Mouse (Mus musculus): ENCODE data around the gene Chrnb1. TPM values are rescaled to one million over a fixed set of nuclear protein-coding genes. Genes with fewer than 3 reads are reported as not detected.

Gene Chrnb1
- polyA plus RNA-seq, 1 experiment from 2014 or later, result 18.6 TPM

DNA sequence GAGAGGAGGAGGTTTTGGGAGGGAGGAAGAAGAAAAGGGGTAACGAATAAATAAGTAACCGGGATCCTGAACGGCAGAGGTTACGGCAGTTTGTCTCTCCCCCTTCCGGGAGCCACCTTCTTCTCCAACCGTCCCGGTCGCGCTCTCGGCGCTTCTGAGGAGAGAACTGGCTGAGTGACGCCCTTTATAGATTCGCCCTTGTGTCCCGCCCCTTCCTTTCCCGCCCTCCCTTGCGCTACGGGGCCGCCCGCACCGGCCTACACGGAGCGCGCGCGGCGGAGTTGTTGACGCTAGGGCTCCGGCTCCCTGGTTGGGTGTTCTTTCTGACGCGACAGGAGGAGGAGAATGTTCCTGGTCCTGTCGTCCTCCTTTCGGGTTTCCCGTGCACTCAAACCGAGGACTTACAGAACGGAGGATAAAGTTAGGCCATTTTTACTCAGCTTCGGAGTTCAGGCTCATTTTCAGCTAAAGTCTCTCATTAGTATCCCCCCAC is 37.2 kb downstream of the Chrnb1 start, which contains the start of gene Polr2a:
Gene Polr2a, minus strand, starts transcription at position 160 of the 493 bp plus-strand sequence.
- peaks cover 30% of the 10 kb centered on the region for H3K4me1 ChIP-seq (replicated peaks; ENCODE audit: control insufficient read depth, insufficient read depth, low read length)
- peak; percentile 96 for ATAC-seq (ENCODE audit: low read depth)
- H3K36me3 ChIP-seq (ENCODE audit: control insufficient read depth, insufficient read depth, low read length), result no peaks in the 10 kb centered on the region
- no peaks in the 10 kb centered on the region for H3K27me3 ChIP-seq (ENCODE audit: control insufficient read depth, insufficient read depth, low read depth, low read length)
- WGBS, result under 1% methylated on average over 36 of the region's 36 CpGs
- H3K4me2 ChIP-seq (ENCODE audit: low read depth, low read length), result peak within 1 kb of the TSS; percentile 87
- no peaks in the 10 kb centered on the region for H3K9me3 ChIP-seq (ENCODE audit: control insufficient read depth, low read length)
- peak within 1 kb of the TSS; percentile 75 for H3K4me3 ChIP-seq (ENCODE audit: low read length)
- peak within 1 kb of the TSS; percentile 78 for H3K9ac ChIP-seq (ENCODE audit: low read length)
- H3K27ac ChIP-seq (ENCODE audit: low read length), result peak within 1 kb of the TSS; percentile 100

DNA sequence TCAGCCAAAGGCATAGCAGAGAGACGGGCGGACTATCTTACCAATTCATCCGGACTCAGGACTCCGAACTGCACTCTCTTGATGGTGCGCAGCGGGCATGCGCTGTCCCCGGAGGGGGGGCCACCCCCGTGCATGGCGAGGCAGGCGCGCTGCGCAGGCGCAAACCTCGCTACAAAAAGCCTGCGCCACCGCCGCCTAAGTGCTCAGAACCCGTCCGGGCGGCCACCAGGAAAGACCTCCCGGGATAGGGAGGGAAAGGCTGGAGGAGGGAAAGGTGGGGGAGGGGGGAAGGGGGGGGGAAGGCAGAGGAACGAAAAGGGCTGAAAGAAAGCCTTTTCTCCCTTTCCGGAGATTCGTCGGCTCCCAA is 37.7 kb downstream of the Chrnb1 start:
- Histone ChIP-seq H3K4me1 (replicated peaks; ENCODE audit: control insufficient read depth, insufficient read depth, low read length) (peaks cover 30% of the 10 kb centered on the region), H3K36me3 (ENCODE audit: control insufficient read depth, insufficient read depth, low read length) (no peaks in the 10 kb centered on the region), H3K9me3 (ENCODE audit: control insufficient read depth, low read length) (no peaks in the 10 kb centered on the region), H3K4me3 (ENCODE audit: low read length) (peak overlapping the region; percentile 75), H3K27ac (ENCODE audit: low read length) (peak overlapping the region; percentile 100), H3K4me2 (ENCODE audit: low read depth, low read length) (peak overlapping the region; percentile 87), H3K27me3 (ENCODE audit: control insufficient read depth, insufficient read depth, low read depth, low read length) (no peaks in the 10 kb centered on the region), H3K9ac (ENCODE audit: low read length) (peak overlapping the region; percentile 78)
- under 1% methylated on average over 24 of the region's 26 CpGs for WGBS
- ATAC-seq (ENCODE audit: low read depth), result peak; percentile 88

DNA sequence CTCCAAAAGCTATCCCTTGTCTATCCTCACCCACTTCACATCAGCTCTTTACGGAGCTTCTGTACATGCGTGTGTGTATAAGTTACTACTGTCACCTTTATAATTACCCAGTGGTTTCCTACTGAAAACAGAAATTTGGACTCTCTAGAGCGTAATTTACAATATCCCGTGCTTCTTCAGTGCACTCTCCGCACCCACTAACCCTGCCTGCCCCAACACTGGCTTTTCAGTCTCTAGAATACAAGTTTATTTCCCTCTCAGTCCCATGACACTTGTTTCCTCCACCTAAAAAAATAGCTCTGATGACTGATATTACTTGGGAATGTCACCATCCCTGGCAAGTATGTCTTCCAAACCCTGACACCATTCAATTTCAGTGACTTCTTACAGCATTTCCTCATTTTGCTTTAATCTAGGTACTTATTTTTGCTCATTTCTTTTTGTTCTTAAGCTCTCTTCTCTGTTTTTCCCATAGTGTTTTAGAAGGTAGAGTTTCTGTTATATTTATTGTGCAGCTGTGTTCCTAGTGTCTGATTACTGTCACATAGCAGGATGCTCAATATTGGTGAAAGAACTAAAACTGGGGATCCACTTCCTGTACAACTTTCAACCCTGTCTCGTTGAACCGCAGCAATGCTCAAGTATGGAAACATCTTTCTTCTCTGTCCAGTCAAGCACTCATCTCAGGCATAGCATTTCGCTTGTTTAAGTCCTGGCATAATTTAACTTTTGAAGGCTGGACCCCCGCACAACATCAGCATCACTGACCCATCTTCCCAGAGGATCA is 38.2 kb downstream of the Chrnb1 start:
- Histone ChIP-seq H3K4me1 (replicated peaks; ENCODE audit: control insufficient read depth, insufficient read depth, low read length) (peaks cover 30% of the 10 kb centered on the region), H3K36me3 (ENCODE audit: control insufficient read depth, insufficient read depth, low read length) (no peaks in the 10 kb centered on the region), H3K27me3 (ENCODE audit: control insufficient read depth, insufficient read depth, low read depth, low read length) (no peaks in the 10 kb centered on the region), H3K27ac (ENCODE audit: low read length) (peak overlapping the region; percentile 100), H3K9ac (ENCODE audit: low read length) (peak overlapping the region; percentile 78), H3K9me3 (ENCODE audit: control insufficient read depth, low read length) (no peaks in the 10 kb centered on the region), H3K4me2 (ENCODE audit: low read depth, low read length) (peak overlapping the region; percentile 87), H3K4me3 (ENCODE audit: low read length) (peak overlapping the region; percentile 75)
- 34% methylated on average over 9 of the region's 9 CpGs for WGBS
- no peak for ATAC-seq (ENCODE audit: low read depth)

DNA sequence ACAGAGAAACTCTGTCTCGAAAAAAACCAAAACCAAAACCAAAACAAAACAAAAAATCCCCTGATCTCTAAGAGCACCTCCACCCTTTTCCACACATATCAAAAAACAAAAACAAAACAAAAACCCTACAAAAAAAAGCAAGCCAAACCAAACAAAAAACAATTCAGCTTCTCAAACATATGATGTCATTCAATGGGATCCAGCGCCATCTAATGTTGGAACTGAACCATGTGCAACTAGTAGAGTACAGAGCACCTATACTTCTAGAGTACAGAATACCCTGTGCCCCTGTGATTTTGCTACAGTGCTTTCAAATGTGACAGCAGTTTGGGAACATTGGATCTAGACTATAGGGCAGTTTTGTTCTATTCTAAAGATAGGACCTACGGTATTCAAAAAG is 41.0 kb downstream of the Chrnb1 start:
- no peak overlapping the region for H3K9ac ChIP-seq (ENCODE audit: low read length)

DNA sequence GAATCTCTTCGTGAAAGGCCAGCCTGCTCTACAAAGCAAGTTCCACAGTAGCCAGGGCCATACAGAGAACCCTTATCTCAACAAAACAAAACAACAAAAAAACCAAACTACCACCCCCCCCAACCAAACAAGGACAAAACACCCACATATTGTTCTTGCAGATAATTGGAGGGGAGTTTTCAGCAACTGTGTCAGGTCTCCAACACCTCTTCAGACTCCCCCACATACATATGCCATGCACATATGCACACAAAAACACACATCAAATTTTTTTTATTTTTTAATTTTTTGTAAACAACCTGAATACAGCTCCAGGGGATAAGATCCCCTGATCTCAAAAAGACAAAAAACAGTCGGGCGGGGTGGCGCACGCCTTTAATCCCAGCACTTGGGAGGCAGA is 41.5 kb downstream of the Chrnb1 start:
- Histone ChIP-seq H3K36me3 (ENCODE audit: control insufficient read depth, insufficient read depth, low read length) (no peaks in the 10 kb centered on the region), H3K4me3 (ENCODE audit: low read length) (no peak overlapping the region), H3K4me2 (ENCODE audit: low read depth, low read length) (no peak overlapping the region), H3K27ac (ENCODE audit: low read length) (no peak overlapping the region), H3K9ac (ENCODE audit: low read length) (no peak overlapping the region), H3K4me1 (replicated peaks; ENCODE audit: control insufficient read depth, insufficient read depth, low read length) (peaks cover 22% of the 10 kb centered on the region), H3K9me3 (ENCODE audit: control insufficient read depth, low read length) (no peaks in the 10 kb centered on the region), H3K27me3 (ENCODE audit: control insufficient read depth, insufficient read depth, low read depth, low read length) (no peaks in the 10 kb centered on the region)
- 84% methylated on average over 5 of the region's 5 CpGs for WGBS
- ATAC-seq (ENCODE audit: low read depth), result no peak

More for the DNA sequence above, 41.0 kb downstream of the Chrnb1 start:
- no peak for ATAC-seq (ENCODE audit: low read depth)
- WGBS, result 42% methylated on average over 3 of the region's 3 CpGs
- Histone ChIP-seq H3K9me3 (ENCODE audit: control insufficient read depth, low read length) (no peaks in the 10 kb centered on the region), H3K27me3 (ENCODE audit: control insufficient read depth, insufficient read depth, low read depth, low read length) (no peaks in the 10 kb centered on the region), H3K27ac (ENCODE audit: low read length) (no peak overlapping the region), H3K4me2 (ENCODE audit: low read depth, low read length) (no peak overlapping the region), H3K4me3 (ENCODE audit: low read length) (no peak overlapping the region), H3K4me1 (replicated peaks; ENCODE audit: control insufficient read depth, insufficient read depth, low read length) (peaks cover 25% of the 10 kb centered on the region), H3K36me3 (ENCODE audit: control insufficient read depth, insufficient read depth, low read length) (no peaks in the 10 kb centered on the region)

DNA sequence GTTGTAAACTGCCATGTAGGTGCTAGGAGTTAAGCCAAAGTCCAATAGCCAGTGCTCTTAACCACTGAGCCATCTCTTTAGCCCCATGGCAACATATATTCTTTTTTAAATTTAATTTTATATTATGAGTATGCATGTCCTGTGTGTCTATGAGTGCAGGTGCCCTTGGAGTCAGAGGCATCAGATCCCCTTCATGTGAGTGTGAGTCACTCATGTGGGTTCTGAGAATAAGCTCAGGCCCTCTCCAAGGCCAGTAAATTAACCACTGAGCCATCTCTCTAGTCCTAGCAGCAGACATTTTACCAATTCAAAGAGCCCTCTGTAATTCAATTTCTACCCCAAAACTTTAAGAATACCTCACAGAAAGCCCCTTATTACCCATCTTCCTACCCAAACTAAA is 43.1 kb downstream of the Chrnb1 start:
- Histone ChIP-seq H3K27me3 (ENCODE audit: control insufficient read depth, insufficient read depth, low read depth, low read length) (no peaks in the 10 kb centered on the region), H3K4me1 (replicated peaks; ENCODE audit: control insufficient read depth, insufficient read depth, low read length) (peaks cover 22% of the 10 kb centered on the region), H3K4me2 (ENCODE audit: low read depth, low read length) (no peak overlapping the region), H3K9me3 (ENCODE audit: control insufficient read depth, low read length) (no peaks in the 10 kb centered on the region), H3K36me3 (ENCODE audit: control insufficient read depth, insufficient read depth, low read length) (peaks cover 2% of the 10 kb centered on the region), H3K4me3 (ENCODE audit: low read length) (no peak overlapping the region), H3K27ac (ENCODE audit: low read length) (no peak overlapping the region), H3K9ac (ENCODE audit: low read length) (0 out of 2 replicates have a peak overlapping the region, but pooled peaks have one; percentile 34)
- no peak for ATAC-seq (ENCODE audit: low read depth)

DNA sequence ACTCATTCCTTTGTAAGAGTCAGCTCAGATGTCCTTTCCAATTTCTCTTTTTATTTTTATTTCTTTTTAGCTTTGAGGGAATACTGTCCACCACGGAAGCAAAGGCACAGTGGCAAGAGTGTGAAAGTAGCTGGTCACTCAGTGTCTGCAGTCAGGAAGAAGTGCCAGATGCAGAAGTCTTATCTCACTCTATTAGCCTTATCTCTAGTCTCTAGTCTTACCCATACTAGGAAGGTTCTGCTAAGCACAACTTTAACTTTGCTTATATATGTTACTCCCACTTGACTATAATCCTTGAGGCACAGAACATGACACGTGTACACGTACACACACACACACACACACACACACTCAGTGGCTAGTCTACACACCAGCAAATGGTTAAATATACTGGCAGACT is 44.1 kb downstream of the Chrnb1 start:
- Histone ChIP-seq H3K36me3 (ENCODE audit: control insufficient read depth, insufficient read depth, low read length) (peaks cover 10% of the 10 kb centered on the region), H3K27me3 (ENCODE audit: control insufficient read depth, insufficient read depth, low read depth, low read length) (no peaks in the 10 kb centered on the region), H3K4me2 (ENCODE audit: low read depth, low read length) (no peak overlapping the region), H3K4me1 (replicated peaks; ENCODE audit: control insufficient read depth, insufficient read depth, low read length) (peaks cover 16% of the 10 kb centered on the region), H3K27ac (ENCODE audit: low read length) (no peak overlapping the region), H3K9ac (ENCODE audit: low read length) (no peak overlapping the region), H3K9me3 (ENCODE audit: control insufficient read depth, low read length) (no peaks in the 10 kb centered on the region), H3K4me3 (ENCODE audit: low read length) (no peak overlapping the region)
- WGBS, result 50% methylated on average over 3 of the region's 3 CpGs
- no peak for ATAC-seq (ENCODE audit: low read depth)

Other genes with a start within 250 kb of the Chrnb1 start
- gene Dnah2, start 246.8 kb downstream of the Chrnb1 start, polyA plus RNA-seq (2015; fragmentation: Nextera tagmentation; extraction: Ambion mirVana), result 1.9 TPM in 2 replicates
- 5.6 and 5.7 TPM in 2 replicates for gene Efnb3, start 235.7 kb downstream of the Chrnb1 start, polyA plus RNA-seq (2015; fragmentation: Nextera tagmentation; extraction: Ambion mirVana)
- 26.2 and 29.2 TPM in 2 replicates for gene Wrap53, start 215.7 kb downstream of the Chrnb1 start, polyA plus RNA-seq (2015; fragmentation: Nextera tagmentation; extraction: Ambion mirVana)
- gene Trp53, start 215.6 kb downstream of the Chrnb1 start, polyA plus RNA-seq (2015; fragmentation: Nextera tagmentation; extraction: Ambion mirVana), result 141 and 154 TPM in 2 replicates
- gene Atp1b2, start 190.0 kb downstream of the Chrnb1 start, polyA plus RNA-seq (2015; fragmentation: Nextera tagmentation; extraction: Ambion mirVana), result 10.5 and 12.7 TPM in 2 replicates
- gene Shbg, start 178.0 kb downstream of the Chrnb1 start, polyA plus RNA-seq (2015; fragmentation: Nextera tagmentation; extraction: Ambion mirVana), result 0.15 TPM in 1 of 2 replicates, not detected in the other
- gene Sat2, start 173.9 kb downstream of the Chrnb1 start, polyA plus RNA-seq (2015; fragmentation: Nextera tagmentation; extraction: Ambion mirVana), result 15.2 and 19.2 TPM in 2 replicates
- gene Fxr2, start 163.0 kb downstream of the Chrnb1 start, polyA plus RNA-seq (2015; fragmentation: Nextera tagmentation; extraction: Ambion mirVana), result 22.2 and 22.6 TPM in 2 replicates
- gene Sox15, start 140.6 kb downstream of the Chrnb1 start, polyA plus RNA-seq (2015; fragmentation: Nextera tagmentation; extraction: Ambion mirVana), result 0.54 TPM in 1 of 2 replicates, not detected in the other
- 65.5 and 71.0 TPM in 2 replicates for gene Mpdu1, start 133.3 kb downstream of the Chrnb1 start, polyA plus RNA-seq (2015; fragmentation: Nextera tagmentation; extraction: Ambion mirVana)
- 19.2 and 19.4 TPM in 2 replicates for gene Cd68, start 129.8 kb downstream of the Chrnb1 start, polyA plus RNA-seq (2015; fragmentation: Nextera tagmentation; extraction: Ambion mirVana)
- gene Eif4a1, start 123.5 kb downstream of the Chrnb1 start, polyA plus RNA-seq (2015; fragmentation: Nextera tagmentation; extraction: Ambion mirVana), result 539 and 624 TPM in 2 replicates
- gene Senp3, start 113.9 kb downstream of the Chrnb1 start, polyA plus RNA-seq (2015; fragmentation: Nextera tagmentation; extraction: Ambion mirVana), result 69.3 and 70.6 TPM in 2 replicates
- gene Tnfsf13, start 110.2 kb downstream of the Chrnb1 start, polyA plus RNA-seq (2015; fragmentation: Nextera tagmentation; extraction: Ambion mirVana), result 0.89 and 1.2 TPM in 2 replicates
- 10.6 and 12.8 TPM in 2 replicates for gene Tnfsf12, start 100.1 kb downstream of the Chrnb1 start, polyA plus RNA-seq (2015; fragmentation: Nextera tagmentation; extraction: Ambion mirVana)
- gene Tnfsfm13, start 99.8 kb downstream of the Chrnb1 start, polyA plus RNA-seq (2015; fragmentation: Nextera tagmentation; extraction: Ambion mirVana), result 5.0 and 5.4 TPM in 2 replicates
- 24.1 and 25.3 TPM in 2 replicates for gene Polr2a, start 37.3 kb downstream of the Chrnb1 start, polyA plus RNA-seq (2015; fragmentation: Nextera tagmentation; extraction: Ambion mirVana)
- 0.36 and 0.64 TPM in 2 replicates for gene Slc35g3, start 34.0 kb downstream of the Chrnb1 start, polyA plus RNA-seq (2015; fragmentation: Nextera tagmentation; extraction: Ambion mirVana)
- gene Zbtb4, start 30.0 kb downstream of the Chrnb1 start, polyA plus RNA-seq (2015; fragmentation: Nextera tagmentation; extraction: Ambion mirVana), result 3.5 and 4.9 TPM in 2 replicates
- gene Fgf11, start 5.9 kb upstream of the Chrnb1 start, polyA plus RNA-seq (2015; fragmentation: Nextera tagmentation; extraction: Ambion mirVana), result 1.0 and 1.7 TPM in 2 replicates
- gene Tmem102, start 9.7 kb upstream of the Chrnb1 start, polyA plus RNA-seq (2015; fragmentation: Nextera tagmentation; extraction: Ambion mirVana), result 6.5 and 8.6 TPM in 2 replicates
- gene Gm39566, start 19.4 kb upstream of the Chrnb1 start, polyA plus RNA-seq (2015; fragmentation: Nextera tagmentation; extraction: Ambion mirVana), result not detected in 2 replicates
- gene Spem2, start 22.5 kb upstream of the Chrnb1 start, polyA plus RNA-seq (2015; fragmentation: Nextera tagmentation; extraction: Ambion mirVana), result not detected in 2 replicates
- gene Spem1, start 26.2 kb upstream of the Chrnb1 start, polyA plus RNA-seq (2015; fragmentation: Nextera tagmentation; extraction: Ambion mirVana), result not detected in 2 replicates
- gene Nlgn2, start 41.8 kb upstream of the Chrnb1 start, polyA plus RNA-seq (2015; fragmentation: Nextera tagmentation; extraction: Ambion mirVana), result 4.4 and 5.0 TPM in 2 replicates
- gene Tmem256, start 42.6 kb upstream of the Chrnb1 start, polyA plus RNA-seq (2015; fragmentation: Nextera tagmentation; extraction: Ambion mirVana), result 443 and 452 TPM in 2 replicates
- gene Plscr3, start 50.4 kb upstream of the Chrnb1 start, polyA plus RNA-seq (2015; fragmentation: Nextera tagmentation; extraction: Ambion mirVana), result 115 and 137 TPM in 2 replicates
- gene Tnk1, start 62.8 kb upstream of the Chrnb1 start, polyA plus RNA-seq (2015; fragmentation: Nextera tagmentation; extraction: Ambion mirVana), result 10.8 and 11.8 TPM in 2 replicates
- gene Tmem95, start 82.1 kb upstream of the Chrnb1 start, polyA plus RNA-seq (2015; fragmentation: Nextera tagmentation; extraction: Ambion mirVana), result not detected in 2 replicates
- 10.9 and 11.4 TPM in 2 replicates for gene Kctd11, start 85.5 kb upstream of the Chrnb1 start, polyA plus RNA-seq (2015; fragmentation: Nextera tagmentation; extraction: Ambion mirVana)
- 2.1 and 3.8 TPM in 2 replicates for gene Acap1, start 99.6 kb upstream of the Chrnb1 start, polyA plus RNA-seq (2015; fragmentation: Nextera tagmentation; extraction: Ambion mirVana)
- gene 2810408A11Rik, start 105.0 kb upstream of the Chrnb1 start, polyA plus RNA-seq (2015; fragmentation: Nextera tagmentation; extraction: Ambion mirVana), result 7.9 and 8.6 TPM in 2 replicates
- 5.7 and 6.4 TPM in 2 replicates for gene Neurl4, start 105.1 kb upstream of the Chrnb1 start, polyA plus RNA-seq (2015; fragmentation: Nextera tagmentation; extraction: Ambion mirVana)
- gene Gps2, start 117.9 kb upstream of the Chrnb1 start, polyA plus RNA-seq (2015; fragmentation: Nextera tagmentation; extraction: Ambion mirVana), result 85.1 and 87.8 TPM in 2 replicates
- gene Eif5a, start 126.0 kb upstream of the Chrnb1 start, polyA plus RNA-seq (2015; fragmentation: Nextera tagmentation; extraction: Ambion mirVana), result 1,390 and 1,410 TPM in 2 replicates
- gene Ybx2, start 139.9 kb upstream of the Chrnb1 start, polyA plus RNA-seq (2015; fragmentation: Nextera tagmentation; extraction: Ambion mirVana), result 2.7 and 4.9 TPM in 2 replicates
- 17.1 and 17.2 TPM in 2 replicates for gene Slc2a4, start 152.2 kb upstream of the Chrnb1 start, polyA plus RNA-seq (2015; fragmentation: Nextera tagmentation; extraction: Ambion mirVana)
- 172 and 202 TPM in 2 replicates for gene Cldn7, start 168.8 kb upstream of the Chrnb1 start, polyA plus RNA-seq (2015; fragmentation: Nextera tagmentation; extraction: Ambion mirVana)
- gene Ctdnep1, start 185.2 kb upstream of the Chrnb1 start, polyA plus RNA-seq (2015; fragmentation: Nextera tagmentation; extraction: Ambion mirVana), result 20.6 and 23.0 TPM in 2 replicates
- 98.4 and 99.2 TPM in 2 replicates for gene Elp5, start 186.6 kb upstream of the Chrnb1 start, polyA plus RNA-seq (2015; fragmentation: Nextera tagmentation; extraction: Ambion mirVana)
- gene Gabarap, start 195.2 kb upstream of the Chrnb1 start, polyA plus RNA-seq (2015; fragmentation: Nextera tagmentation; extraction: Ambion mirVana), result 515 and 536 TPM in 2 replicates
- gene Phf23, start 199.8 kb upstream of the Chrnb1 start, polyA plus RNA-seq (2015; fragmentation: Nextera tagmentation; extraction: Ambion mirVana), result 58.1 and 59.5 TPM in 2 replicates
- gene Dvl2, start 204.7 kb upstream of the Chrnb1 start, polyA plus RNA-seq (2015; fragmentation: Nextera tagmentation; extraction: Ambion mirVana), result 30.1 and 30.7 TPM in 2 replicates
- gene Acadvl, start 219.5 kb upstream of the Chrnb1 start, polyA plus RNA-seq (2015; fragmentation: Nextera tagmentation; extraction: Ambion mirVana), result 90.0 and 92.0 TPM in 2 replicates
- gene Dlg4, start 221.0 kb upstream of the Chrnb1 start, polyA plus RNA-seq (2015; fragmentation: Nextera tagmentation; extraction: Ambion mirVana), result 5.5 and 7.9 TPM in 2 replicates